Mouse (Mus musculus) MEL (cell line): ENCODE results near the gene Klhl31.

ENCODE experiments used
- CHD1 ChIP-seq: IDR thresholded peaks from 2 replicates; pipeline ENCODE4 v1.6.1; 2012; ENCODE audit warnings: low read depth, mild to moderate bottlenecking, inconsistent platforms, low read length, improper control_type of control experiment
- CTCF ChIP-seq, 3 experiments: IDR thresholded peaks in 2 of 3; conservative IDR thresholded peaks in 1 of 3; 2 replicates each; pipeline ENCODE4 v1.5.1; 2011 to 2012; ENCODE audit warnings: low read length in 3 of 3, low read depth in 2 of 3, mild to moderate bottlenecking in 2 of 3, improper control_type of control experiment in 1 of 3, inconsistent platforms in 1 of 3, mixed read lengths in 1 of 3, moderate library complexity in 1 of 3; ENCODE audit not compliant: control insufficient read depth in 1 of 3, insufficient read depth in 1 of 3, poor library complexity in 1 of 3, severe bottlenecking in 1 of 3
- ELF1 ChIP-seq: IDR thresholded peaks from 2 replicates; pipeline ENCODE4 v1.6.1; 2014; ENCODE audit warnings: low read depth, mild to moderate bottlenecking, inconsistent platforms, low read length, improper control_type of control experiment, moderate library complexity
- MAX ChIP-seq: IDR thresholded peaks from 2 replicates; pipeline ENCODE4 v1.6.1; 2011; ENCODE audit warnings: low read length, improper control_type of control experiment
- POLR2A ChIP-seq, 2 experiments: IDR thresholded peaks; 2 replicates each; pipeline ENCODE4 v1.6.1; 2011 to 2012; ENCODE audit warnings: low read length in 2 of 2, mild to moderate bottlenecking in 2 of 2, control low read depth in 1 of 2, improper control_type of control experiment in 1 of 2, low read depth in 1 of 2, moderate library complexity in 1 of 2; ENCODE audit not compliant: control insufficient read depth in 1 of 2, insufficient read depth in 1 of 2, poor library complexity in 1 of 2
- TAL1 ChIP-seq: IDR thresholded peaks from 2 replicates; pipeline ENCODE4 v1.6.1; 2012; ENCODE audit warnings: mild to moderate bottlenecking, inconsistent platforms, low read length, moderate library complexity, mixed read lengths

DNA sequence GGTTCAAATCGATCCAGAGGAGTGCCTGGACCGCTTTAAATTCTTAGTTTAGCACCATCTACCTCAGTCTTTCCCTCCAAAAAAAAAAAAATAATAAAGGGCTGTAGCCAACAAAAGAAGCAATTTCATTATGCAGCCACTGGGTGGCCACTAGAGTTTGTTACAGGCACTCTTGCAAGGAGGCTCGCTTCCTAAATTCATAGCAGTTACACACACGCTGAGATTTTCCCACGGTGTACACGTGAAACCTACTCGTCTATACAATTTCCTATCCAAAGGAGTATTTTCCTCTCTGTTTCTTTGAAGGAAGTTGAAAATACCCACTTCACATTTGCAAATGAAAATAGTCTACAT, 19.6 kb downstream of the Klhl31 start:
- TF ChIP-seq ELF1 (no peak), POLR2A (IDR thresholded peaks at IDR 0.05; ENCODE audit: control insufficient read depth in 1 of 2, insufficient read depth in 1 of 2, low read depth in 1 of 2, low read length in 2 of 2, poor library complexity in 1 of 2) (no peak), CTCF (IDR thresholded peaks at IDR 0.05 in 2 of 3, conservative IDR thresholded peaks at IDR 0.05 in 1 of 3; ENCODE audit: control insufficient read depth in 1 of 3, insufficient read depth in 1 of 3, low read depth in 2 of 3, low read length in 3 of 3, poor library complexity in 1 of 3, severe bottlenecking in 1 of 3) (peak; percentile 31 to 61 (median 41); a peak in 5 of 6 replicates), CHD1 (no peak), MAX (no peak), TAL1 (no peak)
